Mouse (Mus musculus) T-helper 17 cell (primary cell): ENCODE data around the gene Tmem178b.

Experiments
- in situ Hi-C, 2 experiments: fragments of 300-600 bp; cut with MboI, MseI; formaldehyde crosslinking; loops; 1 replicate in 1 of 2; 2 replicates in 1 of 2; pipeline ENCODE4 v1.15.1; 2025; ENCODE audit warnings: high pct_unique_total_duplicates in 2 of 2

Gene Tmem178b

GRCm38 (mm10) chr6:40161381-40161780 lies 288.3 kb downstream of the Tmem178b start:
- in situ Hi-C loops: no loop called here

- in situ Hi-C loops: no loop called here
Measured at GRCm38 (mm10) chr6:40173559-40173958, 300.5 kb downstream of the Tmem178b start.

- in situ Hi-C loops: no loop called here
Measured at GRCm38 (mm10) chr6:40177870-40178269, 304.8 kb downstream of the Tmem178b start.

GRCm38 (mm10) chr6:40180551-40180950 lies 307.5 kb downstream of the Tmem178b start:
- in situ Hi-C loops: no loop called here

- in situ Hi-C loops: no loop called here
Measured at GRCm38 (mm10) chr6:40200661-40201060, 327.6 kb downstream of the Tmem178b start.

GRCm38 (mm10) chr6:40202602-40203001 lies 329.5 kb downstream of the Tmem178b start:
- in situ Hi-C loops: no loop called here

GRCm38 (mm10) chr6:40205380-40205779 lies 332.3 kb downstream of the Tmem178b start:
- in situ Hi-C loops: no loop called here

- in situ Hi-C loops: no loop called here
Measured at GRCm38 (mm10) chr6:40208014-40208413, 334.9 kb downstream of the Tmem178b start.

- in situ Hi-C loops: no loop called here
Measured at GRCm38 (mm10) chr6:40209172-40209571, 336.1 kb downstream of the Tmem178b start.

- in situ Hi-C loops: no loop called here
Measured at GRCm38 (mm10) chr6:40217154-40217553, 344.1 kb downstream of the Tmem178b start.

GRCm38 (mm10) chr6:40217651-40218050 lies 344.6 kb downstream of the Tmem178b start:
- in situ Hi-C loops: no loop called here

GRCm38 (mm10) chr6:40220634-40221120 lies 347.6 kb downstream of the Tmem178b start:
- in situ Hi-C loops: no loop called here

GRCm38 (mm10) chr6:40225585-40226280 lies 352.7 kb downstream of the Tmem178b start:
- in situ Hi-C loops: no loop called here

GRCm38 (mm10) chr6:40228981-40229380 lies 355.9 kb downstream of the Tmem178b start:
- in situ Hi-C loops: no loop called here

GRCm38 (mm10) chr6:40229985-40230384 lies 356.9 kb downstream of the Tmem178b start:
- in situ Hi-C loops: no loop called here

- in situ Hi-C loops: no loop called here
Measured at GRCm38 (mm10) chr6:40234066-40234465, 361.0 kb downstream of the Tmem178b start.

GRCm38 (mm10) chr6:40235793-40236470 lies 362.9 kb downstream of the Tmem178b start:
- in situ Hi-C loops: no loop called here

- in situ Hi-C loops: no loop called here
Measured at GRCm38 (mm10) chr6:40236841-40237765, 364.0 kb downstream of the Tmem178b start.

GRCm38 (mm10) chr6:40238857-40239256 lies 365.8 kb downstream of the Tmem178b start:
- in situ Hi-C loops: no loop called here

- in situ Hi-C loops: no loop called here
Measured at GRCm38 (mm10) chr6:40240671-40241070, 367.6 kb downstream of the Tmem178b start.

- in situ Hi-C loops: no loop called here
Measured at GRCm38 (mm10) chr6:40247398-40247946, 374.4 kb downstream of the Tmem178b start.

- in situ Hi-C loops: no loop called here
Measured at GRCm38 (mm10) chr6:40249939-40250338, 376.9 kb downstream of the Tmem178b start.
